Mouse (Mus musculus): Measurements from ENCODE around the gene Rab40b. TPM values are rescaled to one million over a fixed set of nuclear protein-coding genes. Genes with fewer than 3 reads are reported as not detected.
"Not testable (repeated sequence)": the region's sequence is repeated elsewhere in the genome, so short reads cannot be mapped to it uniquely, and the experiment has no call there.

Rab40b gene
- polyA plus RNA-seq, 1 experiment from 2014 or later, result 4.7 TPM

DNA sequence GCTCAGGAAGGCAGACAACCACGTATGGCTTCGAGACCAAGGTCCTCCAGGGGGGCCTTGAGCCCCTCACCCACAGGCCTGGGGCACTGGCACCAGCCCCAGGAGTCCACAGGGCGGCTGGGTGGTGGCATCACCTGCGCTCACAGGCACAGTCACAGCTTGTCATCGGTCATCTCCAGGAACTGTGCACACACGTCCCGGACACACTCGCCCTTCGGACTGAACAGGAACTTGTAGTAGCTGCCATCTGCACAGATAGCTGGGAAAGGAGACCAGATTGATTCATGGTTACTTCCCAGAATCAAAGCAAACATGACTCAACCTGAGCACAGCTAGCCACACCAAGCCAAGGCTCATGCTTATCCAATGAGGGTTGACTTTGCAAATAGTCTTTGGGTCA lies 59.8 kb downstream of the Rab40b start:
- DNase-seq (ENCODE audit: low spot score), result no peak
- no peak overlapping the region for H3K9ac ChIP-seq (ENCODE audit: low read length)
- H3K27ac ChIP-seq (ENCODE audit: low read depth, low read length), result no peak overlapping the region
- ATAC-seq (ENCODE audit: insufficient read depth, low FRiP score, low TSS enrichment), result no peak
- H3K4me2 ChIP-seq (ENCODE audit: low read depth), result no peak overlapping the region
- H3K9me3 ChIP-seq (ENCODE audit: control insufficient read depth, low read length), result no peaks in the 10 kb centered on the region
- peaks cover 7% of the 10 kb centered on the region; the same call in 1 of the 2 replicates for H3K36me3 ChIP-seq (ENCODE audit: control insufficient read depth, insufficient read depth, low read length)
- 97% methylated on average over 9 of the region's 9 CpGs for WGBS
- H3K27me3 ChIP-seq (ENCODE audit: control insufficient read depth, insufficient read depth, low read length), result no peaks in the 10 kb centered on the region
- no peak overlapping the region for H3K4me3 ChIP-seq (ENCODE audit: low read depth, low read length)
- H3K4me1 ChIP-seq (ENCODE audit: control insufficient read depth, insufficient read depth, low read length), result no peaks in the 10 kb centered on the region

DNA sequence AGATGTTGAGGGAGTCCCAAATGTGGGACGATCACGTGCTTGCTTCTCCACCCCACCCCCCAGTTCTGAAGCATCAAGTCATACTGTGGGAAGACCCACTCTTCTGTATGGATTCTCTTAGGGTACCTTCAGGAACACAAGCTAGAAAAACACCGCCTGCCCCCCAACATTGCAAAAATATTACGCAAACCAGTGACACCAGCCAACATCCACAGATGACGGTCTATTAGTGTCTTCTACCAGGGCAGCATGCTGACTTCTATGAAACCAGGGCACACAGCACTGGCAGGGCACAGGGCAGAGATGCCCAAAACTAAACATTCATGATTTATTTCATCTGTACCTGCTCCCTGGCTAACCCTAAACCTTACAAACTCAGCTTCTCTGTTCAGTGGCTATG lies 61.4 kb downstream of the Rab40b start:
- over 99% methylated on average over 5 of the region's 5 CpGs for WGBS
- Histone ChIP-seq H3K27ac (ENCODE audit: low read depth, low read length) (no peak overlapping the region), H3K4me1 (ENCODE audit: control insufficient read depth, insufficient read depth, low read length) (no peaks in the 10 kb centered on the region), H3K4me3 (ENCODE audit: low read depth, low read length) (no peak overlapping the region), H3K9me3 (ENCODE audit: control insufficient read depth, low read length) (no peaks in the 10 kb centered on the region), H3K9ac (ENCODE audit: low read length) (no peak overlapping the region), H3K36me3 (ENCODE audit: control insufficient read depth, insufficient read depth, low read length) (peaks cover 7% of the 10 kb centered on the region; the same call in 1 of the 2 replicates), H3K27me3 (ENCODE audit: control insufficient read depth, insufficient read depth, low read length) (no peaks in the 10 kb centered on the region), H3K4me2 (ENCODE audit: low read depth) (no peak overlapping the region)
- ATAC-seq (ENCODE audit: insufficient read depth, low FRiP score, low TSS enrichment) (no peak), DNase-seq (ENCODE audit: low spot score) (no peak)

DNA sequence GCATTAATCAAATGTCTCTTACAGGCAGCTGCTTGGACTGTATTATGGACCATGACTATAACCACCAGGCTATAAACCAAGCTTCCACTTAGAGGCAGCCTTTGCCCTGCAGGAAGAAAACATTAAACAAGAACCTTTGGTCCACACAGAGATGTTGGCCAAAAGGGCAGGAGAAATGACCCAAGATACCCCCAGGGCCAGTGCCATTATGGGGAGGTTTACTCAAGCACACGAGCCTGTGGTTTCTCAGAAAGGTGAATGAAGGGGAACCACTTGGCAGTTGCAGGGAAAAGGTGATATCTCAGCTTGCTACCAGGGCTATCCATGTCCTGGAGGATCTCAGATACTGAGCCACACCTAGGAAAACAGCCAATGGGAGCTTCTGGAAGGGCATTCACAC lies 62.0 kb downstream of the Rab40b start:
- ATAC-seq (ENCODE audit: insufficient read depth, low FRiP score, low TSS enrichment), result no peak
- Histone ChIP-seq H3K9me3 (ENCODE audit: control insufficient read depth, low read length) (no peaks in the 10 kb centered on the region), H3K36me3 (ENCODE audit: control insufficient read depth, insufficient read depth, low read length) (peaks cover 7% of the 10 kb centered on the region; the same call in 1 of the 2 replicates), H3K9ac (ENCODE audit: low read length) (no peak overlapping the region), H3K4me3 (ENCODE audit: low read depth, low read length) (no peak overlapping the region), H3K4me1 (ENCODE audit: control insufficient read depth, insufficient read depth, low read length) (no peaks in the 10 kb centered on the region), H3K27me3 (ENCODE audit: control insufficient read depth, insufficient read depth, low read length) (no peaks in the 10 kb centered on the region), H3K4me2 (ENCODE audit: low read depth) (no peak overlapping the region), H3K27ac (ENCODE audit: low read depth, low read length) (no peak overlapping the region)
- DNase-seq (ENCODE audit: low spot score), result no peak
- whole genome bisulfite sequencing, result 79% methylated on average over 1 of the region's 1 CpGs

DNA sequence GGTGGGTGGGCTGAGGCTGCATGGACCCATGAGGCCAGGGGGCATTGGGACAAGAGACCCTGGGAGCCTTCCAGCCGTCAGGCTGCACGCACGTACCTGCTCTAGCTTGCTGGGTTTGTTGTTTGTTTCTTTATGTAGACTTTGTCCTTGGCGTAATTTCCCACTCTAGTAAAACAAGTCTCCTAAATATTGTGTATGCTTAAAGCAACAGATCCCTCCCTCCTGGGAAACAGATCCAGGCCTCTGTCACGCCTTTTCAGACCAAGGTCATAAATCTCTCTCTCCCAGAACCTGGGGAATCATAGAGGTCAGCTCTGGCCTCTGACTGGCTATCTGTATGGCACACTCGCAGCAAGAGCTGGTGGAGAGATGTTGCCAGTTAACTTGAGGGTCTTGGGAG lies 80.3 kb downstream of the Rab40b start:
- H3K4me3 ChIP-seq (ENCODE audit: low read depth, low read length); H3K9me3 ChIP-seq (ENCODE audit: control insufficient read depth, low read length); H3K27ac ChIP-seq (ENCODE audit: low read depth, low read length); ATAC-seq (ENCODE audit: insufficient read depth, low FRiP score, low TSS enrichment); DNase-seq (ENCODE audit: low spot score); H3K9ac ChIP-seq (ENCODE audit: low read length); H3K4me2 ChIP-seq (ENCODE audit: low read depth); H3K4me1 ChIP-seq (ENCODE audit: control insufficient read depth, insufficient read depth, low read length); H3K27me3 ChIP-seq (ENCODE audit: control insufficient read depth, insufficient read depth, low read length): not testable (repeated sequence)
- WGBS, result 87% methylated on average over 6 of the region's 6 CpGs
- H3K36me3 ChIP-seq (ENCODE audit: control insufficient read depth, insufficient read depth, low read length), result peaks cover 24% of the 10 kb centered on the region

DNA sequence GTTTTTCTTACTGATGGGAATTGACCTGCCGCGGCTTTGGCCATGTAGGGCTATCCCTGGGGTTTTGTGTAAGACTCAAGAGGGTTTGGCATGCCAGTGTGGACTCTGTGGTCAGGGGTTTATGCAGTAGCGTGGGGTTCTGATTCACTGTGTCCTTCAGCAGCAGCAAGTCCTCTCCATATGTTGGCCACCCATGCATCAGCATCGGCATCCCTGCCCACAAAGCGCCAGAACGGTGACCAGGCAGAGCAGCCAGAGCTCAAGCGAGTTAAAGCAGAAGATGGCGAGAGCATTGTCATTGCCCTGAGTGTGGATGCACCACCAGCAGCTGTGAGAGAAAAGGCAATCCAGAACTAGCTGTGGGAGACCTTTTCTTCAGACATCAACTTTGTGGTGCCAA lies 81.4 kb downstream of the Rab40b start:
- peaks cover 25% of the 10 kb centered on the region for H3K36me3 ChIP-seq (ENCODE audit: control insufficient read depth, insufficient read depth, low read length)
- WGBS, result 93% methylated on average over 8 of the region's 8 CpGs
- ATAC-seq (ENCODE audit: insufficient read depth, low FRiP score, low TSS enrichment), result no peak

More for the DNA sequence above, 81.4 kb downstream of the Rab40b start:
- no peak overlapping the region for H3K4me2 ChIP-seq (ENCODE audit: low read depth)
- no peak overlapping the region for H3K9ac ChIP-seq (ENCODE audit: low read length)
- no peak for DNase-seq (ENCODE audit: low spot score)
- H3K27me3 ChIP-seq (ENCODE audit: control insufficient read depth, insufficient read depth, low read length), result no peaks in the 10 kb centered on the region
- no peak overlapping the region for H3K27ac ChIP-seq (ENCODE audit: low read depth, low read length)
- no peaks in the 10 kb centered on the region for H3K9me3 ChIP-seq (ENCODE audit: control insufficient read depth, low read length)
- H3K4me3 ChIP-seq (ENCODE audit: low read depth, low read length), result no peak overlapping the region
- H3K4me1 ChIP-seq (ENCODE audit: control insufficient read depth, insufficient read depth, low read length), result no peaks in the 10 kb centered on the region

Small RNAs within 50 kb of the gene (microRNA-seq; reads per million reads assigned to microRNA genes)
- gene Mir7236, result not detected

Other genes starting within 250 kb of the Rab40b start
- 0.46 TPM in 1 of 2 replicates, not detected in the other for gene Tex19.1, start 242.1 kb downstream of the Rab40b start, polyA plus RNA-seq (2014; fragmentation: Nextera tagmentation; extraction: Ambion mirVana)
- 0.19 TPM in 1 of 2 replicates, not detected in the other for gene Uts2r, start 228.0 kb downstream of the Rab40b start, polyA plus RNA-seq (2014; fragmentation: Nextera tagmentation; extraction: Ambion mirVana)
- gene Hexdc, start 183.8 kb downstream of the Rab40b start, polyA plus RNA-seq (2014; fragmentation: Nextera tagmentation; extraction: Ambion mirVana), result 7.0 and 7.6 TPM in 2 replicates
- gene Ogfod3, start 183.5 kb downstream of the Rab40b start, polyA plus RNA-seq (2014; fragmentation: Nextera tagmentation; extraction: Ambion mirVana), result 17.8 and 19.8 TPM in 2 replicates
- gene Cybc1, start 158.9 kb downstream of the Rab40b start, polyA plus RNA-seq (2014; fragmentation: Nextera tagmentation; extraction: Ambion mirVana), result 42.3 and 45.7 TPM in 2 replicates
- gene Narf, start 151.0 kb downstream of the Rab40b start, polyA plus RNA-seq (2014; fragmentation: Nextera tagmentation; extraction: Ambion mirVana), result 77.8 and 87.0 TPM in 2 replicates
- gene Foxk2, start 128.3 kb downstream of the Rab40b start, polyA plus RNA-seq (2014; fragmentation: Nextera tagmentation; extraction: Ambion mirVana), result 18.7 and 20.6 TPM in 2 replicates
- gene Wdr45b, start 33.8 kb downstream of the Rab40b start, polyA plus RNA-seq (2014; fragmentation: Nextera tagmentation; extraction: Ambion mirVana), result 111 and 116 TPM in 2 replicates
- 8.2 and 8.8 TPM in 2 replicates for gene Fn3krp, start 33.1 kb upstream of the Rab40b start, polyA plus RNA-seq (2014; fragmentation: Nextera tagmentation; extraction: Ambion mirVana)
- gene Fn3k, start 46.7 kb upstream of the Rab40b start, polyA plus RNA-seq (2014; fragmentation: Nextera tagmentation; extraction: Ambion mirVana), result 2.3 and 3.5 TPM in 2 replicates
- 51.6 and 54.6 TPM in 2 replicates for gene Tbcd, start 63.7 kb upstream of the Rab40b start, polyA plus RNA-seq (2014; fragmentation: Nextera tagmentation; extraction: Ambion mirVana)
- gene Zfp750, start 131.1 kb upstream of the Rab40b start, polyA plus RNA-seq (2014; fragmentation: Nextera tagmentation; extraction: Ambion mirVana), result 0.58 and 1.1 TPM in 2 replicates